Mouse (Mus musculus) intestine, embryonic 14.5 days (tissue): ENCODE measurements around the gene Copg2. TPM values are rescaled to one million over a fixed set of nuclear protein-coding genes. Genes with fewer than 3 reads are reported as not detected.

Source experiments
- ATAC-seq: fragments of 200-750 bp; cut with Nextera tagmentation; replicated peaks from 2 replicates; pipeline ENCODE4 v1.8.0; 2017; ENCODE audit warnings: low read depth, moderate number of reproducible peaks, moderate TSS enrichment, moderate library complexity; ENCODE audit not compliant: low FRiP score, low TSS enrichment
- DNase-seq: peaks from one replicate; pipeline ENCODE4 v3.0.0-alpha.2; 2018; ENCODE audit warnings: low spot score
- H3K27ac ChIP-seq: fragments of 300-500 bp; sonication (generic); 2 replicates; pipeline ENCODE4 v1.5.1; 2014; ENCODE audit warnings: low read depth, mild to moderate bottlenecking, control low read depth
- H3K27me3 ChIP-seq: fragments of 300-500 bp; sonication (generic); replicated peaks from 2 replicates; pipeline ENCODE4 v1.6.1; 2014; ENCODE audit warnings: low read length, control low read depth; ENCODE audit not compliant: control insufficient read depth, insufficient read depth
- H3K36me3 ChIP-seq: fragments of 300-500 bp; sonication (generic); 2 replicates; pipeline ENCODE4 v1.6.1; 2014; ENCODE audit warnings: low read length, control low read depth; ENCODE audit not compliant: control insufficient read depth, insufficient read depth
- H3K4me1 ChIP-seq: fragments of 300-500 bp; sonication (generic); replicated peaks from 2 replicates; pipeline ENCODE4 v1.6.1; 2014; ENCODE audit warnings: low read length, control low read depth, mixed read lengths; ENCODE audit not compliant: control insufficient read depth, insufficient read depth
- H3K4me2 ChIP-seq: fragments of 300-500 bp; sonication (generic); 2 replicates; pipeline ENCODE4 v1.6.1; 2014; ENCODE audit warnings: low read length
- H3K4me3 ChIP-seq: fragments of 300-500 bp; sonication (generic); 2 replicates; pipeline ENCODE4 v1.5.1; 2014; ENCODE audit warnings: low read depth, low read length, control low read depth, mixed read lengths
- H3K9ac ChIP-seq: fragments of 300-500 bp; sonication (generic); 2 replicates; pipeline ENCODE4 v1.6.1; 2014; ENCODE audit warnings: mild to moderate bottlenecking, low read length
- H3K9me3 ChIP-seq: fragments of 300-500 bp; sonication (generic); 2 replicates; pipeline ENCODE4 v1.6.1; 2016; ENCODE audit warnings: low read length, control low read depth; ENCODE audit not compliant: control insufficient read depth
- WGBS: fragments of 180-500 bp; shearing (Covaris S2); extraction: QIAGEN DNeasy Blood & Tissue Kit; methylation state at CpG from one replicate; pipeline ENCODE4 v1.1.7; 2014; 5-methylcytosine and 5-hydroxymethylcytosine counted together
- polyA plus RNA-seq: library from polyadenylated mRNA; unstranded; fragments of >200 nt; fragmentation: Nextera tagmentation; extraction: Ambion mirVana; gene quantifications from 2 replicates; pipeline ENCODE4 v1.2.1, GENCODE M21; 2014

Gene Copg2
- polyA plus RNA-seq, 1 experiment from 2014 or later, result 22.9 TPM

GRCm38 (mm10) chr6:30735728-30736371 lies 160.7 kb downstream of the Copg2 start:
- Histone ChIP-seq H3K4me3 (peak overlapping the region; percentile 11; the same call in 1 of the 2 replicates), H3K9ac (peak overlapping the region; percentile 32), H3K4me1 (0 out of 2 replicates have a peak, but pooled peaks cover 11% of the 10 kb centered on the region), H3K27ac (peak overlapping the region; percentile 78), H3K9me3 (peaks cover 57% of the 10 kb centered on the region), H3K36me3 (peaks cover 2% of the 10 kb centered on the region; the same call in 1 of the 2 replicates), H3K27me3 (no peaks in the 10 kb centered on the region), H3K4me2 (peak overlapping the region; percentile 51)
- no peak for DNase-seq
- 54% methylated on average over 15 of the region's 15 CpGs for WGBS
- ATAC-seq, result no peak

DNA sequence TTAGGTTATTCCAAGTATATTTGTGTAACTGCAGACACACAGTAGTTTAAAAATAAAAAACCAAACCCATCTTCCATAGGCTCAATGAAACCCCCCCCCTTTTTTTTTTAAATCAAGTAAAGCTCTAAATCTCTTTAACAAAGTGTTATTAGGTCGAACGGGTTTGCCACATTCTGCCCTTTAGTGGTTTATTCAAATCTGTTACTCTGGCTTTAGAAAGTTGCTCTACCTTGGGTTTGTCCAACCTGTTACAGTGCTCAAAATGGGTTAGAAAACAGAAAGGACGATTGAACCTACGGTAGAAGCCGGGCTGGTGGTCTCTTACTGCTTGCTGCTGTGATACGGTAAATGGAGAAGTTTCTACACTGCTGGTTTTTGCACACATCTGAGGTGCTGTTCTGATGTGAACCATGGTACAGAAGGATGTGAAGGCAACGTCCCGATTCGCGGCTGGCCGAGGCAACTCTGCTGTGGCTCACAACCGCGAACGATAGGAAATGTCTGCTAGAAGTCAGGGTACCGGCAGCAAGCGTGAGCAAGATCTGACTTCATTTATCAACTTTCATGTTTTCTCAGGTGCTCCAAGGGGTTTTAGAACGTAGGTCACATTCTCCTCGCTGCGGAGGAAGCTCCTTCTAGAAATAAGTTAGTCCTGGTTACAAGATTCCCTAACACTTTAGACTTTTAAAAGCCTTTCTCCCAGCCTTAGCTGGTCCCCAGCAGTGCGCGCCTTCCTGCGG lies 161.4 kb downstream of the Copg2 start:
- Histone ChIP-seq H3K4me1 (peaks cover 11% of the 10 kb centered on the region; the same call in 1 of the 2 replicates), H3K27ac (peak overlapping the region; percentile 78), H3K4me2 (peak overlapping the region; percentile 33), H3K4me3 (peak overlapping the region; percentile 11; the same call in 1 of the 2 replicates), H3K36me3 (no peaks in the 10 kb centered on the region), H3K9ac (peak overlapping the region; percentile 32), H3K27me3 (no peaks in the 10 kb centered on the region), H3K9me3 (peaks cover 51% of the 10 kb centered on the region)
- 56% methylated on average over 22 of the region's 22 CpGs for WGBS
- ATAC-seq (no peak), DNase-seq (no peak)

DNA sequence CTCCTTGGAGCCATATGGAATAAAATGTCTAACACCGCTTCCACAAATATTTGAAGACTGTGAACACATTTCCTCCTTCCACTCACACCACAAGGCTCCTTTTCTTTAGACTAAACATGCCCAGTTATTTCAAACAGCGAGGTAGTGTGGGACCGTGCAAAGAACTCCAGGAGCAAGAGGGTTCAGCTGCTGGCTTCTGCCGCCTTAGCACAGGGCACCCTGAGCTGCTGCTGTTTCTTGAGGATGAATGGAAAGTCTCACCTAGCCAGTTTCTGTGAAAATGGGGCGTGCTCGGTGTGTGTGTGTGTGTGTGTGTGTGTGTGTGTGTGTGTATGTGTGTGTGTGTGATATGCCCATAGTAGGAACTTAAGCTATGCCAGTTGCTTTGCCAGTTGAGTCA lies 162.1 kb downstream of the Copg2 start:
- ATAC-seq, result no peak
- no peak for DNase-seq
- Histone ChIP-seq H3K27me3 (no peaks in the 10 kb centered on the region), H3K4me1 (peaks cover 11% of the 10 kb centered on the region; the same call in 1 of the 2 replicates), H3K9ac (no peak overlapping the region), H3K27ac (peak overlapping the region; percentile 78; the same call in 1 of the 2 replicates), H3K4me3 (no peak overlapping the region), H3K9me3 (peaks cover 48% of the 10 kb centered on the region), H3K4me2 (peak overlapping the region; percentile 33; the same call in 1 of the 2 replicates), H3K36me3 (no peaks in the 10 kb centered on the region)
- WGBS, result 67% methylated on average over 6 of the region's 6 CpGs

DNA sequence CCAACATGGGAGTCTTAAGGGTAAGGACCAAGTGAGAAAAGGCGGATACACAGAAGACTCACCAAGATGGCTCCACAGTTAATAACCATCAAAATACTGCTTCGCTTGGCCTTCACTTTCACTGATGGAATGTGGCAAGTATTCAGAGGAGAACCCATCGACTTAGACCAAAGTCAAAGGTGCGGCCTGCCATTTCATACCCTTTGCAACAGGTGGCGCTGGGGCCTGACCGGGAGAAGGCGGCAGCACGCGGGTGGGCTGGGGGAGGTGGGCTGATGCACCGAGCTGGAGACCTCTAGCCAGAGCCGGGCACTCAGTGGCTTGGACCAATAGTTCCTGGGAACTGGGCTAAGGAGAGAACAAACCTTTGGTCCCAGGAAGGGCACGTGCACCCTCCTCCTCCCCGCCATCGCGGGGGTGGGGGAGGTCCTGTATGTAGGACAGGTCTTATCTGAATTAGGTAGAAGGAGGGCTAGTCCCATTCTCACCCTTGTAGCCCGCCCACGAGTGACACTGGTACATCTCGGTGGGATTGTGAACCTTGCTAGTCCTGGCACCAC lies 163.9 kb downstream of the Copg2 start:
- H3K27me3 ChIP-seq, result no peaks in the 10 kb centered on the region
- no peak overlapping the region for H3K4me2 ChIP-seq
- 55% methylated on average over 18 of the region's 18 CpGs for WGBS
- no peak overlapping the region for H3K4me3 ChIP-seq
- no peak overlapping the region for H3K9ac ChIP-seq
- DNase-seq (no peak), ATAC-seq (no peak)
- no peaks in the 10 kb centered on the region for H3K36me3 ChIP-seq
- H3K4me1 ChIP-seq, result peaks cover 11% of the 10 kb centered on the region; the same call in 1 of the 2 replicates
- no peak overlapping the region for H3K27ac ChIP-seq
- peaks cover 30% of the 10 kb centered on the region for H3K9me3 ChIP-seq

GRCm38 (mm10) chr6:30730301-30730971 lies 166.2 kb downstream of the Copg2 start:
- peak overlapping the region; percentile 2; the same call in 1 of the 2 replicates for H3K4me2 ChIP-seq
- H3K9me3 ChIP-seq, result peaks cover 10% of the 10 kb centered on the region; the same call in 1 of the 2 replicates
- no peak for DNase-seq
- H3K27me3 ChIP-seq, result no peaks in the 10 kb centered on the region
- ATAC-seq, result no peak; the same call in 1 of the 2 replicates
- H3K4me3 ChIP-seq, result no peak overlapping the region
- no peaks in the 10 kb centered on the region for H3K36me3 ChIP-seq
- H3K9ac ChIP-seq, result no peak overlapping the region
- peak overlapping the region; percentile 54 for H3K27ac ChIP-seq
- WGBS, result 41% methylated on average over 12 of the region's 12 CpGs
- peaks cover 2% of the 10 kb centered on the region; the same call in 1 of the 2 replicates for H3K4me1 ChIP-seq

GRCm38 (mm10) chr6:30723331-30723730 lies 173.3 kb downstream of the Copg2 start, which contains the start of gene Mest:
Gene Mest, plus strand, starts transcription at chr6:30723547.
- Histone ChIP-seq H3K4me2 (no peak within 1 kb of the TSS), H3K9me3 (no peaks in the 10 kb centered on the region), H3K4me1 (peaks cover 8% of the 10 kb centered on the region), H3K27ac (0 out of 2 replicates have a peak within 1 kb of the TSS, but pooled peaks have one; percentile 33), H3K27me3 (no peaks in the 10 kb centered on the region), H3K36me3 (no peaks in the 10 kb centered on the region), H3K4me3 (no peak within 1 kb of the TSS), H3K9ac (no peak within 1 kb of the TSS)
- no peak for DNase-seq
- 53% methylated on average over 7 of the region's 7 CpGs for WGBS
- ATAC-seq, result no peak

DNA sequence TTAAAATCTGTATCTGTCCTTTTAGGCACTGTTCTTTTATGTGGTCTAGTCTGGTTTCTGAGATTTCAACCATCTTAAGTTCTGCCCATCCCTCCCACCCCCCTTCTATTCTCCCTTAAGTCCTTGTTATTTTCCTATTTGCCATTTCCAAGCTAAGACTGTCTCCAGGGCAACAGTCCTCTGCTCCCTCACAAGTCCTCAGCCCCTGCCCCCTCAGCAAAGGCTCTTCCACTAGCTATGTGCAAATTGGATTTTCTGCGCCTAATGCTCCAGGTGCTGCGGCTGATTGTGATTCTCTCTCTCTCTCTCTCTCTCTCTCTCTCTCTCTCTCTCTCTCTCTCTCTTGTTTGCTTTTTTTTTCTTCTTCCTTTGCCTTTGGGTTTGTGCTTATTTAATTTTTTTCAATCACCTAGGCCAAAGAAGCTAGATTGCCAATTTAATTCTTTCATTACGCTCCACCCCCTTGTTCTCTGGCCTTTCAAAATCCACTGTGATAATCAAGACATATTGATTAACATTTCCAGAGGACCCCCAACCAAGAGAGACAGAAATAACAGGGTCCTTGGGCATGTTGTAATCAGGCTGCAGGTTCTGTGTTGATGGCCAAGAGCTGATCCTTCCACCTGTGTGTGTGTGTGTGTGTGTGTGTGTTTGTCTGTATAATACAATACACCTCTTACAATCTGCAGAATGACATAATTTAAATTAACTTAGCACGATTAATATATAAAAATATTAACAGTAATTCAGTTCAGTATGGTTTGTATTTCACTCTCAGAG lies 174.0 kb downstream of the Copg2 start:
- Histone ChIP-seq H3K9ac (no peak overlapping the region), H3K27me3 (no peaks in the 10 kb centered on the region), H3K9me3 (no peaks in the 10 kb centered on the region), H3K36me3 (no peaks in the 10 kb centered on the region), H3K4me2 (no peak overlapping the region), H3K27ac (no peak overlapping the region), H3K4me3 (no peak overlapping the region), H3K4me1 (peaks cover 8% of the 10 kb centered on the region)
- ATAC-seq (no peak), DNase-seq (no peak)
- 76% methylated on average over 4 of the region's 4 CpGs for WGBS
